Mouse (Mus musculus) urinary bladder, adult 18-20 months (tissue): ENCODE data around the gene Ppp2r2c.

Experiments used
- DNase-seq, 2 experiments: peaks; one replicate each; pipeline ENCODE4 v3.0.0; 2022; ENCODE audit warnings: low spot score in 2 of 2, mixed read lengths in 2 of 2

Ppp2r2c gene

DNA sequence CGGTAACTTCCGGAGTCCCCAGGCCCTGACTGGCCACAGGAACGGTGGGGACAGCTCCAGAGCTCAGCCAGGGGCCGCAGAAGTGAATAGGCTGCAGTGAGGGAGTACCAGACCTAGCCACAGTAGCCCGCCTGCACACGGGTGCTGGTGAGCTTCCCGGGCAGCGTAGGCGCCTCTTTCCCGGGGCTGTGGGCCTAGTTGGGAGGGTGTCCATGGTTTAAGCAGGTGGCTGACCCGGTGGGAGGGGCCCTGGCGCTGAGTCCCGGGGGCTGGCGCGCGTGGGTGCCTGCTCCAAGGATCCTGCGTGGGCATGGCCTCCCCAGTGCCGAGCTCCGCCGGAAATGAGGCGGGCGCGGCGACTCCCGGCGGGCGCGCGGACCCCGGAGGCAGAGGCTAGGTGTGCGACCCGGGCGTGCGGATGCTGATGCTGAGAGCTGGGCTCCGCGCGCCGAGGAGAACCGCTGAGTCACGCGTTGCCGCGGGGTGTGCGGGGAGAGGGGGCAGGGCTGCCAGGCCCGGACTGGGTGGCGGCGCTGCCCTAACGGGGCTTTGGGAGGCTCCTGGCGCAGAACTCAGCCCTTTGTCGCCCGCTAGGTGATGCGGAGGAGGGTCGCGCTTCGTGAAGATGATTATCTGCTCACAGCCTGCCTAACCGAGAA lies 1.4 kb downstream of the Ppp2r2c start:
- no peak for DNase-seq

DNA sequence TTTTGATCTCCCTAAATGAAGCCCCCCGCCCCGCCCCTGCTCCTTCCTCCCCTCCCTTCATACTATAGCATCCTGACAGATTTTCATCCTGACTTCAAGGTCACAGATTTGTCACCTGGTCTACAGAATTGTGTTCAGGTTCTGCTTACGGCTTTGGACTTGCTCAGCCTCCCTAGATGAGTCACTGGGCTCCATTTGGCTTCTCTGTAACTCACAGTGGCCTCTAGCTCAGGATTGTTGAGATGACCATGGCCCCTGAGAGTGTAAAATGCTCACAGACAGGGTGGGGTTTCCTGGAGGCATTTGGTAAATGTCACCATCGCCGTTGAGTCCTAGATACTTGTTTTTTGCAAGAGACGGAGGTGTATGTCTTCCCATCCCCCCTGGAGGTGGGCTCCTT lies 2.6 kb downstream of the Ppp2r2c start:
- no peak for DNase-seq

DNA sequence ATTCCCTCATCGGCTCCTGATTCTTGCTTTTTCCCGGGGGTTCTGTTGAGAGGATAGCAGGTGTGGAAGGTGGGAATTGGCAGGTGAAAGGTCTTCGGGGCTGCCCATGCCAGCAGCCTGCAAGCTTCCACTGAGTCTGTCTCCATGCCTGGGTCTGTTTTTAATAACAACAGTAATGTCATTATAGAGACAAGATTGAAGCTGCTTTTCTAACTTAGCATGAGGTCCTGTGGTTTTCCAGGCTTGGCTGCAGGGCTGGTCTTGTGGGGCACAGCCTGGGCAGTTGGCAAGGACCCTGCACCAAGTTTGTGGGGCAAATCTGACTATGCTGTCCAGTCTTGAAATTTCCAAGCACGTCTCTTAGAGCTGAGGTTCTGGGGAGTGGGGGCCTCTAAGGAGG lies 7.6 kb downstream of the Ppp2r2c start:
- DNase-seq, result no peak

GRCm38 (mm10) chr5:36876777-36877396 lies 8.6 kb downstream of the Ppp2r2c start:
- DNase-seq, result no peak

GRCm38 (mm10) chr5:36877641-36878040 lies 9.3 kb downstream of the Ppp2r2c start:
- no peak for DNase-seq

GRCm38 (mm10) chr5:36878801-36879200 lies 10.5 kb downstream of the Ppp2r2c start:
- DNase-seq, result no peak

DNA sequence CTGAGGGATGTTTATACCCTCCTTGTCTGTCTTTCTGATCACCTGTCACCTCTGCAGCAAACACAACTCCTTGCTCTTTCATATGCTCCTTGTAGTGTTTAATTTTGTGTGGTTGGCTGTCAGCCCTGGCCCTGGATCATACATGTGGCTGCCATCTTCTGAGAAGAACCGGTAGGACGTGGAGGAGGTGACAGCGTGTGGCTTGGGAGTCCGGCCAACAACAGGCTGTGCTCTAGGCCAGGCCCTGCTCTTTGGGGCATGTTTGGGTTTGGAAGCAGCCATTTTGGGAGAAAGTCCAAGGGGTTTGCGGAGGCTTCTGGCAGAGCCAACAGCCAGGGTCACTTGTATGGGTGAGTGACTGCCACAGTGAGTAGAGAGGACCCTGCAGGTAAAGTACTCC lies 12.3 kb downstream of the Ppp2r2c start:
- DNase-seq, result no peak

DNA sequence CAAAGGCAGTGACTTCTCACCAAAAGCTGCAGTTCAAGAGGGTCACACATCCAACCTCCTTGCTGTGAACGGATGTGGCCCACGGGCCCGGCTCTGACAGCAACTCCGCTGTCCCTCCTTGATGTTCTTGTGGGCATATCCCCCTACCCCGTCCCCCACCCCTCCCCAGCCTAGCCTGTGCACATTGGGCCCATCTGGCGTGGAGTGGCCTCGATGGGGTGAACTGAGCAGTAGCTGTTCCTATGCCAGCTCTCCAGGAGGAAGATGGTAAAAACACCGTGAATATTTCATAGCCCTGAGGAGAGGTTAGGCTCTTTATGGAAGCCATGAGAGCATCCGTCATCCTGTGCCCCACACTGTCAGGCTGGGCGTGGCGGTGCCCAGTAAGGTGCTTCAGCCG lies 15.2 kb downstream of the Ppp2r2c start:
- no peak for DNase-seq

- no peak for DNase-seq
These were observed 16.8 kb downstream of the Ppp2r2c start for GRCm38 (mm10) chr5:36885067-36885466.

DNA sequence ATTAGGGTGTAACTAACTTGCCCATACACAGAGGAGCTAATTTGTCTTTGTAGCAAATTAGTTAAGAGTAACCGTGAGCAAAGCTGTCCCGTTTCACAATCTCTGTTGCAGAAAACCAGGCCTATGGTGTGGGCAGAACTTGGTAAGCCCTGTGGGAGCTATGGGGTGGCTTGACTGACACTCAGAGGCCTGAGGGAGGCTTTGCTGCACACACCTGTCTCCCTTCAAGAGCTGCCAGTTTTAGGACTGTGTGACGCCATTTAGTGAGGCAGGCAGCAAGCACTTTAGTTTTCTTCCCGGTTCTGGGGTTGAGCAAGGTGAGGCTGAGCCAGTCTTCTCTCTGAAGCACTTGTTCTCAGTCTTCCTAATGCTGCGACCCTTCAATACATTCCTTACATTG lies 17.3 kb downstream of the Ppp2r2c start:
- DNase-seq, result no peak

DNA sequence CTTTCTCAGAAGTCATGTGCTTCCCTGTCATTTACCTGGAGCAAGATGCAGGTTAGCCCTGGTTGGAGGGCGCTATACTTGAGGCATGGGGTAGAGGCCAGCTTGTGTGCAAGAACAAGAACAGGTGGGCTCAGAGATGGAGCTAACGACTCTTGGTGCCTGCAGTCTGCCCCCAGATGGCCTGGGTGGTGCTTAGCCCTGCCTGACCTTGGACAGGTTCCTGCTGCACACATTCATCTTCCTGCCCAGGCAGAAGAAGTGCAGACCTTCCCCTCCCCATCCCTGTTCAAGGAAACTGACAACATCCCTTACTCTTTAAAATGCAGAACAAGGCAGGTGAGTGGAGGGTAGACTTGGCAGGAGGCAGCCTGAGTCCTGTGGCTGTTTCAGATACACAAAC lies 18.0 kb downstream of the Ppp2r2c start:
- DNase-seq, result no peak

GRCm38 (mm10) chr5:36886852-36887283 lies 18.6 kb downstream of the Ppp2r2c start:
- DNase-seq, result no peak

DNA sequence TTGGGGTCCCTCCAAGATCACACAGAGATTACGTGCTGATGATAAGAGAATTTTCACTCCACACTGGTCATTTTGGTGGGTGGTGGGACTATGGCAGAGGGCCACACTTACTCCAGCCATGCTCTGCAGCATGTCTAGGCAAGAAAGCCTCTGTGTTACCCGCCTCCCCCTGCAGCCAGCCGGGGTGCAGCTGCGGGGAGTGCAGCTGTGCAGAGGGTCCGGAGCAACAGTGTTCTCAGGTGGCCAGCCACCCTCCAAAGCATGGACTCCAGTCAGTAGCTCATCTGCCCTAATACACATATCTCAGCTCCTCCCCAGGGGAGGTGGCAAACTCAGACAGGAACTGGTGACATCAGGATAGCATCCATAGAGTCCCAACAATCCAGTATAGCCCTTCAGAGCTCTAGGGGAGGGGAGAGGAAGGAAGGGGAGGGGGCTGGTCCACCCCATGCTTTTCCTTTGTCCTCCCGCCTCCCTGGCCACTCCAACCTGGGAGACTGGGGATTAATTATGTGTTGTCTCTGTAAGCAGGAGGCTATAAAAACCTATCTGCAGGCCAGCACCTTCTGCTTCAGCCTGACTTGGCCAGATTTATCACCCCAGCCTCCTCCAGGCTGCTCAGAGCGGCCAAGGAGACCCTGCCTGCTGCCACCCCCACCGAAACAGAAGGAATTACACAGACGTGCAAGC lies 19.1 kb downstream of the Ppp2r2c start:
- DNase-seq, result no peak

DNA sequence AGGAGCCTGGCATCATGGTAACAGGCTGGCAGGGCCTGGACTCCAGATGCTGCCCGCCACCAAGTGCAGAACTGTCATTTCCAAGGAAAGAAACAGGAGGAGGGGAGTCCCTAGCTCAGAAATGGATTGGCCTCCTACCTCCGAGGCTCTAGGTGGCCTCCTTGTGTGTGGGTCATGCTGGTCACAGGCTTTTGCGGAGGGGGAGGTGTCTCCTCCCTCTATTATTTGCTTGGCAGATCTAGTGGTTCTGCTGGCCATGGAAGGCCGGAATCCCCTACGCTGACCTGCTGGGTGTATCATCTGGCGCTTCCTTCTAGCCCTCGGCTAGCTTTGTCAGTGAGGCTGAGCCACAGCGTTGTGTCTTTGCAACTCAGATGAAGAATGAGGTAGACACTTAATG lies 20.2 kb downstream of the Ppp2r2c start:
- DNase-seq, result no peak

DNA sequence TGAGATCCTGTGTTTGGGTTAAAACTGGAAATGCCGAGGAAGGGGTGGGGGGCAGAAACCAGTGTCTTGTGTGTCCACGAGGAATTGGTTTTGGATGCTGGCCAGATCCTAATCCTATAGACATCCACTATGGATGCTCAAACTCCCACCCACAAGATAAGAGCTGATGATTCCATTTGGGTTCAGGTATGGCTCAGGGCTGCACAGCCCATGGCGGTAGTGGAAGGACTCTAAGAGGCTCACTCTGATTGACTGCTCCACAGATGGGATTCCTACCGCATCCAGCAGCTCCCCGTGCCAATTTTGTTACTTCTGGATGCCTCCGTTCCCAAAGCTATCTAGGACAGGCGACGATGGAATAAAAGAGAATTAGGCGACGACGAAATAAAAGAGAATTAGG lies 20.6 kb downstream of the Ppp2r2c start:
- no peak for DNase-seq

- no peak for DNase-seq
These were observed 21.1 kb downstream of the Ppp2r2c start for GRCm38 (mm10) chr5:36889380-36889886.

- no peak for DNase-seq
These were observed 22.5 kb downstream of the Ppp2r2c start for GRCm38 (mm10) chr5:36890794-36891193.

DNA sequence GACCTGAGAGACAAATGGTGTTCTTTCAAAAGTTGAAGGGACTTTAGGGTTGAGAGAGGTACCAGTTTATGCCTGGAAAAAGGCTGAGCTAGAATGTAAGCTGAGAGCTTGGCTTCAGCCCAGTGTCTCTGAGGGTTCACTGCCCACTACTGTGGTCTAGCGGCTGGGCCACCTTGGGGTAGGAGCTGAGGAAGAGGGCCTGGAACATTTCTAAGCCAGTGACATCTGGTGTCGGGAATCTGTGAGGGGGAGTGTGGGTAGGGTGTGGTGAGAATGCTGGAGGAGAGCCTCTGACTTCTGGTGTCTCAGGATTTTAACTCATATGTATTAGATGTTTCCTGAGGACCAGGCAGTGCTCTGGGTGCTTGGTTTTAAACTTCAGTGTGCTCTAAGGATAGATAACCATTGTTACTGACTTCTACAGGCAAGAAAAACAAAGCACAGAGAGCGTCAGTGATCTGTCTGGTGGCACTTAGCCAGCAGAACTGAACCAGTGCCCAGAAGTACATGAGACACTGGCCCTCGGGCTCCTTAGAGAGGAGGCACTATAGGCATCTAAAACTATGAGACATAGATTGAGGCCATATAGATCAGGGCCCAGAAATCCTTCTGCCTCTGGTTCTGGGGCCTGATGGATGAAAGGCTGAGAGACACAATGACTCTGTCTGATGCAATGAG lies 23.6 kb downstream of the Ppp2r2c start:
- DNase-seq, result no peak

GRCm38 (mm10) chr5:36893263-36893662 lies 24.9 kb downstream of the Ppp2r2c start:
- DNase-seq, result no peak

- no peak for DNase-seq
These were observed 25.8 kb downstream of the Ppp2r2c start for GRCm38 (mm10) chr5:36894070-36894469.

DNA sequence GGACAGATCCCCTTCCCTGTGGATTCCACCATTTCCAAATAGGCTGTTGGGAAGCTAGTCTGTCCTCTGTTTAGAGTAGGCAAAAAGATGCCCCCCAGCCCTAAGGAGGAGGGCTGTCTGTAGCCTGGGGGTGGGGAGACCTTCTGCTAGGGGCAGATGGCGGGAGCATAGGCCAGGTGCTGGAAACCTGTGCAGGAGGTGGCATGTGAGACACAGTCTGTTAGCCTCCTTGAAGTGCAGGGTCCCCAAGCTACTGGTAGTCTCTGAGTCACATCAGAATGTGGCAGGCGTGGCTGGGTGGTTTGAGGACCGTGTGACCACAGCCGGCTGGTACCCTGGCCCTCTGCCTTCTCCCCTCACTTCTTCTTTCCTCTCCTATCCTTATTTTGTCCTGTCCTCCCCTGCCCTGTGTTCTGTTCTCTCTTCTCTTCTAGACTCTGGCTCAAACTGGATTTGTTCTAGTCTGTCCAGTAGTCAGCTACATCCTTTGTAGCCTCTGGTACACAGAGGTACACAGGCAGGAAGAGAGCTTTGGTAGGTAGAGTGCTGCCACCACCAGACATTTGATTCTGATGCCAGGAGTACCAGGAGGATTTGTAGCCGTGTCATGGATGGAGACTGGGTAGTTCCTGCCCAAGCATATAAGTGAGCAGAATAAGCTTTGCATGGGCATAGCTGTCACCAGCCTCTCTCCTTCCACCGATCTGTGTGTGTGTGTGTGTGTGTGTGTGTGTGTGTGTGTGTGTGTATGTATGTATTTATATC lies 26.5 kb downstream of the Ppp2r2c start:
- no peak for DNase-seq
